Mouse (Mus musculus) stomach, embryonic 14.5 days (tissue): Measurements from ENCODE around the gene Olfr1222. TPM values are rescaled to one million over a fixed set of nuclear protein-coding genes. Genes with fewer than 3 reads are reported as not detected.

Experiments
- ATAC-seq: fragments of 200-750 bp; cut with Nextera tagmentation; 2 replicates; pipeline ENCODE4 v1.8.0; 2017; ENCODE audit warnings: low read depth, moderate TSS enrichment; ENCODE audit not compliant: insufficient number of reproducible peaks, insufficient read depth, low FRiP score
- H3K27ac ChIP-seq: fragments of 300-500 bp; sonication (generic); 2 replicates; pipeline ENCODE4 v1.5.1; 2014; ENCODE audit warnings: mild to moderate bottlenecking, low read length, moderate library complexity, mixed read lengths
- H3K27me3 ChIP-seq: fragments of 300-500 bp; sonication (generic); 2 replicates; pipeline ENCODE4 v1.6.1; 2014; ENCODE audit warnings: low read length, control low read depth, mixed read lengths; ENCODE audit not compliant: control insufficient read depth, insufficient read depth
- H3K36me3 ChIP-seq: fragments of 300-500 bp; sonication (generic); 2 replicates; pipeline ENCODE4 v1.6.1; 2014; ENCODE audit warnings: mild to moderate bottlenecking, control low read depth, low read length, moderate library complexity, mixed read lengths; ENCODE audit not compliant: control insufficient read depth, insufficient read depth
- H3K4me1 ChIP-seq: fragments of 300-500 bp; sonication (generic); 2 replicates; pipeline ENCODE4 v1.6.1; 2014; ENCODE audit warnings: low read length, control low read depth, mixed read lengths; ENCODE audit not compliant: control insufficient read depth, insufficient read depth
- H3K4me2 ChIP-seq: fragments of 300-500 bp; sonication (generic); replicated peaks from 2 replicates; pipeline ENCODE4 v1.6.1; 2014; ENCODE audit warnings: low read depth, low read length, control low read depth
- H3K4me3 ChIP-seq: fragments of 300-500 bp; sonication (generic); 2 replicates; pipeline ENCODE4 v1.5.1; 2014; ENCODE audit warnings: low read depth, low read length, control low read depth
- H3K9ac ChIP-seq: fragments of 300-500 bp; sonication (generic); replicated peaks from 2 replicates; pipeline ENCODE4 v1.6.1; 2014; ENCODE audit warnings: low read depth, mild to moderate bottlenecking, control low read depth, low read length, moderate library complexity, mixed read lengths
- H3K9me3 ChIP-seq: fragments of 300-500 bp; sonication (generic); 2 replicates; pipeline ENCODE4 v1.6.1; 2016; ENCODE audit warnings: low read depth, low read length, control low read depth; ENCODE audit not compliant: control insufficient read depth
- WGBS: fragments of 180-500 bp; shearing (Covaris S2); extraction: QIAGEN DNeasy Blood & Tissue Kit; methylation state at CpG from one replicate; pipeline ENCODE4 v1.1.7; 2014; 5-methylcytosine and 5-hydroxymethylcytosine counted together
- polyA plus RNA-seq: library from polyadenylated mRNA; unstranded; fragments of >200 nt; fragmentation: Nextera tagmentation; extraction: Ambion mirVana; gene quantifications from 2 replicates; pipeline ENCODE4 v1.2.1, GENCODE M21; 2014

Gene Olfr1222
- polyA plus RNA-seq, 1 experiment from 2014 or later = not detected

DNA sequence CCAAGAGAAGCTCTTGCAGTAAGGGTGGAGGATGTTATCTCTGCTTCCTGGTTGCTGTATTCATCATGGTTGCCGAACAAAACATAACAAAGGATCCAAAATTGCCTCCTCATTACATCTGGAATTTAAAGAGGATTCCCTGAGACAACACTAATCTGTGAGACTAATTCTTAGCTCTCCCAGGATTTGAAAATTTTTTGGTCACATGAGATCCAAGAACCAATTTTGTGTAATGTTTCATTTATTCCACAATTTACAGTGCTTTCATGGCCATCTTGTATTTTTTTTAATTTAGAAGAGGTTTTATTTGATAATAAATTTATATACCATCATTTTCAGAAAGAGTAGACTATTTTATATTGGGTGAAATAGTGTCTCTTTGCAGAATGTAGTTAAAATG is 49.4 kb downstream of the Olfr1222 start, which contains the start of gene Olfr1219:
Olfr1219 (minus strand) TSS at position 101 of the 400 bp plus-strand sequence.
- no peak for ATAC-seq
- H3K27me3 ChIP-seq = no peaks in the 10 kb centered on the region
- WGBS = 74% methylated on average over 1 of the region's 1 CpGs
- H3K4me2 ChIP-seq = no peak within 1 kb of the TSS
- H3K27ac ChIP-seq = no peak within 1 kb of the TSS
- no peak within 1 kb of the TSS for H3K4me3 ChIP-seq
- no peaks in the 10 kb centered on the region for H3K36me3 ChIP-seq
- no peak within 1 kb of the TSS for H3K9ac ChIP-seq
- no peaks in the 10 kb centered on the region for H3K4me1 ChIP-seq
- no peaks in the 10 kb centered on the region for H3K9me3 ChIP-seq

GRCm38 (mm10) chr2:89081487-89081886 is 51.4 kb downstream of the Olfr1222 start:
- H3K36me3 ChIP-seq = no peaks in the 10 kb centered on the region
- no peaks in the 10 kb centered on the region for H3K27me3 ChIP-seq
- no peak overlapping the region for H3K27ac ChIP-seq
- no peaks in the 10 kb centered on the region for H3K9me3 ChIP-seq
- H3K4me3 ChIP-seq = no peak overlapping the region
- no peaks in the 10 kb centered on the region for H3K4me1 ChIP-seq
- H3K9ac ChIP-seq = no peak overlapping the region
- no peak for ATAC-seq
- no peak overlapping the region for H3K4me2 ChIP-seq

Other genes starting within 250 kb of the Olfr1222 start
- not detected in 2 replicates for gene Olfr1208, start 230.7 kb downstream of the Olfr1222 start, polyA plus RNA-seq
- not detected in 2 replicates for gene Olfr1209, start 217.9 kb downstream of the Olfr1222 start, polyA plus RNA-seq
- gene Olfr1211, start 194.9 kb downstream of the Olfr1222 start, polyA plus RNA-seq = not detected in 2 replicates
- gene Olfr1212, start 179.1 kb downstream of the Olfr1222 start, polyA plus RNA-seq = not detected in 2 replicates
- not detected in 2 replicates for gene Gm13762, start 152.8 kb downstream of the Olfr1222 start, polyA plus RNA-seq
- gene Olfr1214, start 140.4 kb downstream of the Olfr1222 start, polyA plus RNA-seq = not detected in 2 replicates
- gene Olfr1215, start 126.1 kb downstream of the Olfr1222 start, polyA plus RNA-seq = not detected in 2 replicates
- not detected in 2 replicates for gene Olfr1216, start 114.7 kb downstream of the Olfr1222 start, polyA plus RNA-seq
- not detected in 2 replicates for gene Olfr1217, start 101.0 kb downstream of the Olfr1222 start, polyA plus RNA-seq
- gene Olfr1218, start 71.9 kb downstream of the Olfr1222 start, polyA plus RNA-seq = not detected in 2 replicates
- gene Olfr1219, start 49.5 kb downstream of the Olfr1222 start, polyA plus RNA-seq = not detected in 2 replicates
- gene Olfr1220, start 26.2 kb downstream of the Olfr1222 start, polyA plus RNA-seq = not detected in 2 replicates
- not detected in 2 replicates for gene Olfr1221, start 15.8 kb downstream of the Olfr1222 start, polyA plus RNA-seq
- gene Olfr1223, start 18.5 kb upstream of the Olfr1222 start, polyA plus RNA-seq = not detected in 2 replicates
- not detected in 2 replicates for gene Olfr1224-ps1, start 31.0 kb upstream of the Olfr1222 start, polyA plus RNA-seq
- gene Olfr1225, start 41.6 kb upstream of the Olfr1222 start, polyA plus RNA-seq = not detected in 2 replicates
- not detected in 2 replicates for gene Olfr1226, start 67.0 kb upstream of the Olfr1222 start, polyA plus RNA-seq
- gene Olfr1228, start 121.0 kb upstream of the Olfr1222 start, polyA plus RNA-seq = not detected in 2 replicates
- not detected in 2 replicates for gene Olfr1229, start 155.0 kb upstream of the Olfr1222 start, polyA plus RNA-seq
- gene Olfr1230, start 164.2 kb upstream of the Olfr1222 start, polyA plus RNA-seq = not detected in 2 replicates
- not detected in 2 replicates for gene Olfr1231, start 174.0 kb upstream of the Olfr1222 start, polyA plus RNA-seq
- gene Olfr1232, start 196.6 kb upstream of the Olfr1222 start, polyA plus RNA-seq = not detected in 2 replicates
- gene Olfr1233, start 209.3 kb upstream of the Olfr1222 start, polyA plus RNA-seq = not detected in 2 replicates
- not detected in 2 replicates for gene Olfr1234, start 231.8 kb upstream of the Olfr1222 start, polyA plus RNA-seq